Mouse (Mus musculus) central nervous system, embryonic 14 days (tissue): ENCODE measurements around the gene Iqcd. TPM values are rescaled to one million over a fixed set of nuclear protein-coding genes. Genes with fewer than 3 reads are reported as not detected.

Source experiments
- polyA plus RNA-seq: library from polyadenylated mRNA; depleted of rRNA; stranded (reverse); fragments of >200 nt; gene quantifications from 2 replicates; pipeline ENCODE4 v1.2.3, GENCODE M21; 2012; rRNA removed

Gene Iqcd
- polyA plus RNA-seq: 3.3 and 3.8 TPM in 2 replicates

GRCm38 (mm10) chr5:120588569-120589094 is at the start of gene Iqcd, which contains the start of gene Tpcn1:
Iqcd (plus strand) TSS chr5:120589016.
Tpcn1 (minus strand) TSS chr5:120588673.

GRCm38 (mm10) chr5:120612442-120612821 is 23.6 kb downstream of the Iqcd start, which contains the start of the genes Rita1 and Ddx54:
Rita1 (minus strand) TSS chr5:120612589.
Ddx54 (plus strand) TSS chr5:120612739.

GRCm38 (mm10) chr5:120634131-120634530 is 45.3 kb downstream of the Iqcd start, which contains the start of gene Cfap73:
Cfap73 (minus strand) TSS chr5:120634235.

GRCm38 (mm10) chr5:120648569-120649373 is 60.0 kb downstream of the Iqcd start, which contains the start of gene Rasal1:
Rasal1 (plus strand) TSS chr5:120648812.

Other genes starting within 250 kb of the Iqcd start
- gene Lhx5, start 157.3 kb upstream of the Iqcd start, polyA plus RNA-seq: 10.9 and 18.8 TPM in 2 replicates
- gene Sdsl, start 116.2 kb upstream of the Iqcd start, polyA plus RNA-seq: 7.8 and 9.8 TPM in 2 replicates
- gene Sds, start 112.5 kb upstream of the Iqcd start, polyA plus RNA-seq: not detected in 2 replicates
- 15.2 and 21.3 TPM in 2 replicates for gene Plbd2, start 85.4 kb upstream of the Iqcd start, polyA plus RNA-seq
- gene Slc8b1, start 77.8 kb upstream of the Iqcd start, polyA plus RNA-seq: 3.2 and 4.3 TPM in 2 replicates
- 24.5 and 29.9 TPM in 2 replicates for gene Tpcn1, start 343 bp upstream of the Iqcd start, polyA plus RNA-seq
- 36.8 and 37.2 TPM in 2 replicates for gene Rita1, start 23.6 kb downstream of the Iqcd start, polyA plus RNA-seq
- 40.7 and 41.7 TPM in 2 replicates for gene Ddx54, start 23.7 kb downstream of the Iqcd start, polyA plus RNA-seq
- gene Cfap73, start 45.2 kb downstream of the Iqcd start, polyA plus RNA-seq: 0.29 and 0.38 TPM in 2 replicates
- gene Rasal1, start 59.8 kb downstream of the Iqcd start, polyA plus RNA-seq: 1.3 TPM in 2 replicates
- 83.9 and 93.6 TPM in 2 replicates for gene Dtx1, start 122.9 kb downstream of the Iqcd start, polyA plus RNA-seq
- gene Oas2, start 160.8 kb downstream of the Iqcd start, polyA plus RNA-seq: 1.6 and 2.0 TPM in 2 replicates
- 0.42 and 0.86 TPM in 2 replicates for gene Oas3, start 188.6 kb downstream of the Iqcd start, polyA plus RNA-seq
- gene Oas1e, start 206.5 kb downstream of the Iqcd start, polyA plus RNA-seq: 0.02 and 0.05 TPM in 2 replicates
- 0.41 and 0.91 TPM in 2 replicates for gene Oas1c, start 223.5 kb downstream of the Iqcd start, polyA plus RNA-seq